Mouse (Mus musculus) liver, embryonic 11.5 days (tissue): ENCODE results near the gene Anp32b. TPM values are rescaled to one million over a fixed set of nuclear protein-coding genes. Genes with fewer than 3 reads are reported as not detected.

Source experiments
- ATAC-seq: fragments of 200-750 bp; cut with Nextera tagmentation; replicated peaks from 2 replicates; pipeline ENCODE4 v1.8.0; 2017; ENCODE audit warnings: moderate number of reproducible peaks, mild to moderate bottlenecking, moderate TSS enrichment, moderate library complexity; ENCODE audit not compliant: low FRiP score
- DNase-seq: peaks from one replicate; pipeline ENCODE4 v3.0.0-alpha.2; 2017; ENCODE audit warnings: low spot score
- H3K27ac ChIP-seq: fragments of 300-500 bp; sonication (generic); 2 replicates; pipeline ENCODE4 v1.5.1; 2014; ENCODE audit warnings: mild to moderate bottlenecking, low read depth, low read length, control low read depth
- H3K27me3 ChIP-seq: fragments of 300-500 bp; sonication (generic); replicated peaks from 2 replicates; pipeline ENCODE4 v1.6.1; 2014; ENCODE audit warnings: low read length, mixed read lengths; ENCODE audit not compliant: control insufficient read depth, insufficient read depth
- H3K36me3 ChIP-seq: fragments of 300-500 bp; sonication (generic); 2 replicates; pipeline ENCODE4 v1.6.1; 2014; ENCODE audit warnings: mild to moderate bottlenecking, low read length, moderate library complexity, mixed read lengths; ENCODE audit not compliant: control insufficient read depth, insufficient read depth
- H3K4me1 ChIP-seq: fragments of 300-500 bp; sonication (generic); replicated peaks from 2 replicates; pipeline ENCODE4 v1.6.1; 2014; ENCODE audit warnings: low read length, mixed read lengths; ENCODE audit not compliant: control insufficient read depth, insufficient read depth
- H3K4me2 ChIP-seq: fragments of 300-500 bp; sonication (generic); 2 replicates; pipeline ENCODE4 v1.6.1; 2014; ENCODE audit warnings: mild to moderate bottlenecking, control low read depth, moderate library complexity
- H3K4me3 ChIP-seq: fragments of 300-500 bp; sonication (generic); 2 replicates; pipeline ENCODE4 v1.5.1; 2014; ENCODE audit warnings: low read depth, low read length, control low read depth
- H3K9ac ChIP-seq: fragments of 300-500 bp; sonication (generic); 2 replicates; pipeline ENCODE4 v1.6.1; 2014; ENCODE audit warnings: low read depth, low read length, control low read depth
- H3K9me3 ChIP-seq: fragments of 300-500 bp; sonication (generic); 2 replicates; pipeline ENCODE4 v1.6.1; 2016; ENCODE audit warnings: low read length, inconsistent platforms, mixed read lengths; ENCODE audit not compliant: control insufficient read depth
- WGBS: fragments of 180-500 bp; shearing (Covaris S2); extraction: QIAGEN DNeasy Blood & Tissue Kit; methylation state at CpG from one replicate; pipeline ENCODE4 v1.1.7; 2014; 5-methylcytosine and 5-hydroxymethylcytosine counted together
- polyA plus RNA-seq: library from polyadenylated mRNA; unstranded; fragments of >200 nt; fragmentation: Nextera tagmentation; extraction: Ambion mirVana; gene quantifications from 2 replicates; pipeline ENCODE4 v1.2.1, GENCODE M21; 2014

Anp32b gene
- polyA plus RNA-seq, 1 experiment from 2014 or later, result 618 TPM

GRCm38 (mm10) chr4:46493071-46493470 is 42.4 kb downstream of the Anp32b start:
- no peak for DNase-seq
- WGBS, result 95% methylated on average over 6 of the region's 6 CpGs
- H3K36me3 ChIP-seq, result peaks cover 14% of the 10 kb centered on the region; the same call in 1 of the 2 replicates

GRCm38 (mm10) chr4:46495543-46495942 is 44.8 kb downstream of the Anp32b start:
- no peak overlapping the region for H3K4me3 ChIP-seq
- no peaks in the 10 kb centered on the region for H3K9me3 ChIP-seq
- ATAC-seq, result no peak
- no peak overlapping the region for H3K9ac ChIP-seq
- H3K4me2 ChIP-seq, result no peak overlapping the region
- no peak for DNase-seq
- 90% methylated on average over 12 of the region's 12 CpGs for WGBS
- no peaks in the 10 kb centered on the region for H3K27me3 ChIP-seq
- H3K36me3 ChIP-seq, result peaks cover 23% of the 10 kb centered on the region
- H3K4me1 ChIP-seq, result peaks cover under 1% of the 10 kb centered on the region; the same call in 1 of the 2 replicates
- no peak overlapping the region for H3K27ac ChIP-seq

More at GRCm38 (mm10) chr4:46493071-46493470, 42.4 kb downstream of the Anp32b start:
- Histone ChIP-seq H3K9ac (no peak overlapping the region), H3K4me3 (no peak overlapping the region), H3K27ac (no peak overlapping the region), H3K4me2 (no peak overlapping the region), H3K27me3 (no peaks in the 10 kb centered on the region), H3K9me3 (no peaks in the 10 kb centered on the region), H3K4me1 (peaks cover 6% of the 10 kb centered on the region)
- no peak for ATAC-seq

GRCm38 (mm10) chr4:46497286-46497892 is 46.7 kb downstream of the Anp32b start:
- H3K4me2 ChIP-seq, result no peak overlapping the region
- H3K27me3 ChIP-seq, result no peaks in the 10 kb centered on the region
- peaks cover 4% of the 10 kb centered on the region; the same call in 1 of the 2 replicates for H3K4me1 ChIP-seq
- DNase-seq, result peak; percentile 64
- H3K4me3 ChIP-seq, result no peak overlapping the region
- ATAC-seq, result peak; percentile 53
- no peak overlapping the region for H3K27ac ChIP-seq
- WGBS, result 36% methylated on average over 4 of the region's 4 CpGs
- peaks cover 36% of the 10 kb centered on the region for H3K36me3 ChIP-seq
- H3K9ac ChIP-seq, result no peak overlapping the region
- no peaks in the 10 kb centered on the region for H3K9me3 ChIP-seq

GRCm38 (mm10) chr4:46498511-46498910 is 47.8 kb downstream of the Anp32b start:
- H3K4me2 ChIP-seq, result no peak overlapping the region
- H3K27me3 ChIP-seq, result no peaks in the 10 kb centered on the region
- ATAC-seq (no peak), DNase-seq (no peak)
- H3K27ac ChIP-seq, result no peak overlapping the region
- no peak overlapping the region for H3K9ac ChIP-seq
- WGBS, result 66% methylated on average over 3 of the region's 3 CpGs
- H3K4me1 ChIP-seq, result peaks cover 5% of the 10 kb centered on the region
- H3K36me3 ChIP-seq, result peaks cover 35% of the 10 kb centered on the region
- no peaks in the 10 kb centered on the region for H3K9me3 ChIP-seq
- no peak overlapping the region for H3K4me3 ChIP-seq

GRCm38 (mm10) chr4:46498976-46499375 is 48.3 kb downstream of the Anp32b start:
- H3K4me3 ChIP-seq, result no peak overlapping the region
- H3K9ac ChIP-seq, result no peak overlapping the region
- H3K9me3 ChIP-seq, result no peaks in the 10 kb centered on the region
- no peaks in the 10 kb centered on the region for H3K27me3 ChIP-seq
- 16% methylated on average over 4 of the region's 4 CpGs for WGBS
- peaks cover 33% of the 10 kb centered on the region for H3K36me3 ChIP-seq
- H3K27ac ChIP-seq, result no peak overlapping the region
- H3K4me2 ChIP-seq, result no peak overlapping the region
- no peak for ATAC-seq
- peaks cover 8% of the 10 kb centered on the region for H3K4me1 ChIP-seq
- DNase-seq, result no peak

- Histone ChIP-seq H3K27ac (no peak overlapping the region), H3K9ac (no peak overlapping the region), H3K4me1 (peaks cover 20% of the 10 kb centered on the region), H3K4me3 (no peak overlapping the region), H3K9me3 (no peaks in the 10 kb centered on the region), H3K4me2 (no peak overlapping the region), H3K27me3 (0 out of 2 replicates have a peak, but pooled peaks cover 3% of the 10 kb centered on the region), H3K36me3 (peaks cover 28% of the 10 kb centered on the region)
- ATAC-seq (no peak), DNase-seq (no peak)
- WGBS, result 78% methylated on average over 16 of the region's 16 CpGs
Observed at GRCm38 (mm10) chr4:46502606-46503502, 52.2 kb downstream of the Anp32b start.

GRCm38 (mm10) chr4:46503881-46504280 is 53.2 kb downstream of the Anp32b start:
- Histone ChIP-seq H3K4me2 (no peak overlapping the region), H3K9me3 (no peaks in the 10 kb centered on the region), H3K27me3 (0 out of 2 replicates have a peak, but pooled peaks cover 3% of the 10 kb centered on the region), H3K4me1 (peaks cover 20% of the 10 kb centered on the region), H3K9ac (no peak overlapping the region), H3K27ac (peak overlapping the region; percentile 60), H3K4me3 (no peak overlapping the region), H3K36me3 (peaks cover 26% of the 10 kb centered on the region)
- DNase-seq (no peak), ATAC-seq (peak; percentile 33; the same call in 1 of the 2 replicates)
- WGBS, result 42% methylated on average over 3 of the region's 3 CpGs

- Histone ChIP-seq H3K4me2 (no peak overlapping the region), H3K4me1 (peaks cover 20% of the 10 kb centered on the region)
Observed at GRCm38 (mm10) chr4:46505361-46506057, 54.8 kb downstream of the Anp32b start.

More at GRCm38 (mm10) chr4:46505361-46506057, 54.8 kb downstream of the Anp32b start:
- DNase-seq (no peak), ATAC-seq (no peak)
- Histone ChIP-seq H3K27ac (no peak overlapping the region), H3K9me3 (no peaks in the 10 kb centered on the region), H3K9ac (no peak overlapping the region), H3K4me3 (no peak overlapping the region), H3K36me3 (peaks cover 19% of the 10 kb centered on the region), H3K27me3 (0 out of 2 replicates have a peak, but pooled peaks cover 3% of the 10 kb centered on the region)
- WGBS, result 74% methylated on average over 8 of the region's 8 CpGs
